Mouse (Mus musculus): ENCODE data around the gene Rapsn. TPM values are rescaled to one million over a fixed set of nuclear protein-coding genes. Genes with fewer than 3 reads are reported as not detected.
"Not testable (repeated sequence)": the region's sequence is repeated elsewhere in the genome, so short reads cannot be mapped to it uniquely, and the experiment has no call there.

The Rapsn gene
- under 1 TPM; 0.57 to 0.81 (median 0.70) TPM for total RNA-seq (2022)

GRCm38 (mm10) chr2:91035385-91035784 lies at the start of gene Rapsn:
Gene Rapsn, plus strand, starts transcription at chr2:91035620.
- DNase-seq (ENCODE audit: low spot score in 2 of 2), result no peak

GRCm38 (mm10) chr2:90986055-90986454 lies 49.4 kb upstream of the Rapsn start:
- DNase-seq (ENCODE audit: low spot score in 2 of 2), result no peak

DNA sequence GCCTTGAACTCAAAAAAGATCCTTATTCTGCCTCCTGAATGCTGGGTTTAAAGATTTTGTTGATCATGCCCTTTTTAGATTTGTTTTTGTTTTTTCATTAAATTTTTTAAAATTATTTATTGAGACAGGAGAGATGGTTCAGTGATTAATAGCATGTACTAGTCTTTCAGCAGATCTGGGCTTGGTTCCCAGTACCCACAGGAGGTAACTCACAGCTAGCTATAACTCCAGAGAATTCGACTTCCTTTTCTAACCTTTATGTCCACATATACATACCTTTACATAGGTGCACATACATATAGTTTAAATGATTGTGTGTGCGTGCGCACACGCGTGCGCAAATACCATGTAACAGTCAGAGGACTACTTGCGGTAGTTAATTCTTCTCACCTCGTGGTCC lies 26.9 kb upstream of the Rapsn start:
- DNase-seq (ENCODE audit: low spot score in 2 of 2), result no peak

DNA sequence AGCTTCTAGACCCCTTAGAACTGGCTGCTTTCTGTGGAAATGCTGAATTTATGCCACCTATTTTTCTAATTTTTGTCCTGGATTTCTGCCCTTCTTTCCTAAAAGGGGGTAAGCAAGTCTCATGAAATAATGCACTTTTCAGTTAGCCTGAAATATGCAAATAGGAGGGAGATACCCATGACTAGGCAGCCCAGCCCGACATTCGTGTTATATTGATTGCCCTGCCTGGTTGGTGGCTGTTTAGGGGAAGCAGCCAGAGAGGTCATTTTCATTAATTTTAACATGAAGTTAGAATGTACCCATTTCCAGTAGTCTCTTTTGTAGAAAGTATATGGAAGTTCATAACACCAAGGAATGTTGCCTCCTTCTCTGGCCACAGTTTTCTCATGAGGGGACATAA lies 21.5 kb upstream of the Rapsn start:
- no peak for DNase-seq (ENCODE audit: low spot score in 2 of 2)

DNA sequence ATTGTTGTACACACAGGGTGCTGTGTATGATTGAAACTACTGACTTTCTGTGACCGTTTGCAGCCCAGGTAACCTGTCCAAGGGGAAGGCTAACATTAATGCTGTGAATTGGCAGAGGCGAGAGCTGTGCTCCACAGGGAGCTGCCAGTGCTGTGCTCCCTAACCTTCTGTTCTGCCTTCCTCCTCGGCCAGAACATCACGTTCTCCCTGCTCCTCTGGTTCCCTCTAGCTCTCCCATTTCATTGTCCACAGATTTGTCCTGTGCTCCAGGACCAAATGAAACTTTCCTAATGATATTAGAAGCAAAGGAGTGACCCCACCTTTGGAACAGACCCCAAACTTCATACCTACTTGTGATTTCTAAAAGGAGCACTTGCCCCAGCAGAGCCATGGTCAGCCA lies 20.0 kb upstream of the Rapsn start:
- DNase-seq (ENCODE audit: low spot score in 2 of 2), result no peak

DNA sequence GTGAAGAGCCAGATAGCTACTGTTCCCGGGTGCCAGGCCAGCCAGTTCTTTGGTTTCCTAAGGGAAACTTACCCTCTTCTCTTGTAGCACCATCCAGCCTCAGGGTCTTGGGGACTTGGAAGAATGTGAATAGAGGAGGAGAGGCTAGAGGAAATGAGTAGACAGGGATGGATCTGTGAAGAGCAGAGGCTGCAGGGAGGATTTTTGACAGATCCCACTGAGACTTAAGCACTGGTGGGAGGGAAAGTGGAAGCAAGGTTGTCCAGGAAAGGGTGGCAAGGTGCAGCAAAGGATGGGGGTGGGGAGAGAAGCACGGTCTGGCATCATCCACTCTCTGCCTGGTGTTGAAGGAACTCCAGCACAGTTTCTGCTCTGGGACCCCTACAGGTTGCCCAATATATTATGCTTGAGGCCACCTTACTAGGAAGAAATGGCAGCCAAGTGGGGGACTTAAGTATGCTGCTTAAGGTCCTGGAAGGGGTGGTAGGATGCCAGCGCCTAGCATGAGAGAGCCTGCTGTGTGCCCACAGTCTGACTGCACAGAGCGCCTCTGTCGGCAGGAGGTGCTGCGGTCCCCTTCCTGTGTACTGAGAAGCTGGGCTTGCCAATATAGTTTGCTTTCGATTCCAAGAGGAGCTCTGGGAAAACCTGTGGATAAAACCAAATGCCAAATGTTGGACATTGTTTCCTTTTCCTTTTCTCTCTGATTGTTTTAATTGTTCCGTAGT lies 17.2 kb upstream of the Rapsn start:
- DNase-seq (ENCODE audit: low spot score in 2 of 2), result no peak

GRCm38 (mm10) chr2:91019911-91020310 lies 15.5 kb upstream of the Rapsn start:
- DNase-seq (ENCODE audit: low spot score in 2 of 2), result no peak

DNA sequence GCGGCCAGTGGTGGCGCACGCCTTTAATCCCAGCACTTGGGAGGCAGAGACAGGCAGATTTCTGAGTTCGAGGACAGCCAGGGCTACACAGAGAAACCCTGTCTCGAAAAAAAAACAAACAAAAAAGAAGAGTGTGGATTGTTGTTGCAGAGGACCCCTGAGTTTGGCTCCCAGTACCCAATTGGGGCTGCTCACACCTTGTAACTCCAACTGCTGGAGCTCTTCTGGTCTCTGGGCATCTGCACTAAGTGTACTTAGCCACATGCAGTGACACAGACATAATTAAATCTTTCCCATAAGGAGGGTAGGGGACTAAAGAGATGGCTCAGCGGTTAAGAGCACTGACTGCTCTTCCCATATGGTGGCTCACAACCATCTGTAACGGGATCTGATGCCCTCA lies 13.2 kb upstream of the Rapsn start:
- not testable (repeated sequence) for DNase-seq (ENCODE audit: low spot score in 2 of 2)

DNA sequence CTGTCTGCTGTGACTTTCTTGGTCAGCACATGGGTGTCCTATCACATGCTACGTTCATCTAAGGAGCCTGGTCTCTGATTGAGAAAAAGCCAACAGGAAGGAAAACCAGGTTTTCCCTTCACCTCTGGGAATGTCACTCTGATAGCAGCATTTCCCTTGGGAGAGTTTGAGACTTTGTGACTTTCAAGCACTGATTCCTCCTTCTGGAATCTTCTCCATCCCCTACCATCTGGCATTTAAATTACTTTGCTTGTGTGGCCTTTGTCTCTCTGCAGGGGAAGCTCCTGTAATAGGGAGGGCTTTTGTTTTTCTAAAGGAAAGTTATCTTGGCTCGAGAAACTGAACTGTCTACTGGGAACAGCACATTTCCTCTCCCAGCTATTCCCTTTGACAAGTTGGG lies 12.3 kb upstream of the Rapsn start:
- DNase-seq (ENCODE audit: low spot score in 2 of 2), result no peak

DNA sequence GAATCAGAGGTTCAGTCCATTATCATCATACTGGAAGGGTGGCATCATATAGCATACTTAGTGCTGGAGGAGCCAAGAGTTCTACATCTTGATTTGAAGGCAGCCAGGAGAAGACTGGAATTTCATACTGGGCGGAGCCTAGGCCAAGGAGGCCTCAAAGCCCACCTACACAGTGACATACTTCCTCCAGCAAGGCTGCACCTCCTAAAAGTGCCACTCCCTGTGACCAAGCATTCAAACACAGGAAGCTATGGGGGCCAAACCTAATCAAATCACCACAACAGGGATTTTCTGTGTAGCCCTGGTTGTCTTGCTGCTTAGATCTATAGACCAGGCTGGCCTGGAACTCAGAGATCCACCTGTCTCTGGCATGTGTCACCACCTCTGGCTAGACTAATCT lies 11.5 kb upstream of the Rapsn start:
- DNase-seq (ENCODE audit: low spot score in 2 of 2), result no peak

DNA sequence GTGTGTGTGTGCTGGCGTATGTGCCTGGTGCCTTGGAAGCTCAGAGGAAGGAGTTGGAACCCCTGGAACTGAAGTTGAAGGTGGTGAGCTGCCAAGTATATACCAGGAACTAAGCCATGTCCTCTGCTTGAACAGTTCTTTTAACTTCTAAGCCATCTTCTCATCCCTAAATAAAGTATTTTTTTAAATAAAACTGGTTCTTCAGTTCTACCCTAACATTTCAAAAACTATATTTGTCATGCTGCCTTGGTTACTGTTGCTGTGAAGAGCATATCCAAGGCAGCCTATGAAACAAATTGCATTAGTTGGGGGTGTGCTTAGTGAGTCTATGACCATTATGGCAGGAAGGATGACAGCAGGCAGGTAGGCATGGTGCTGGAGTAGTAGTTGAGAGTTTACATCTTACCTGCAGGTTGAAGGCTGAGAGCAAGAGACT lies 10.3 kb upstream of the Rapsn start:
- DNase-seq (ENCODE audit: low spot score in 2 of 2), result peak in 1 of 2 experiments; percentile 41

DNA sequence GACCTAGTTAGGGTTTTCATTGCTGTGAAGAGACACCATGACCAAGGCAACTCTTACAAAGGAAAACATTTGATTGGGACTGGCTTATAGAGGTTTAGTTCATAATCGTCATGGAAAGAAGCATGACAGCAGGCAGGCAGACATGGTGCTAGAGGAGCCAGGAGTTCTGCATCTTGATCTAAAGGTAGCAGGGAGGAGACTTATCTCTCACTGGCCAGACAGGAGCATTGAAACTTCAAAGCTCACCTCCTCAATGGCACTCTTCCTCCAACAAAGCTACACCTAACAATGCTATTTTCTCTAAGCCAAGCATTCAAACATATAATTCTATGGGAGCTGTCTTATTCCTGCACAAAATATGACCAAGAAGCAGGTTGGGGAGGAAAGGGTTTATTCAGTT lies 8.9 kb upstream of the Rapsn start:
- DNase-seq (ENCODE audit: low spot score in 2 of 2), result no peak

GRCm38 (mm10) chr2:91027391-91028214 lies 7.8 kb upstream of the Rapsn start:
- no peak for DNase-seq (ENCODE audit: low spot score in 2 of 2)

DNA sequence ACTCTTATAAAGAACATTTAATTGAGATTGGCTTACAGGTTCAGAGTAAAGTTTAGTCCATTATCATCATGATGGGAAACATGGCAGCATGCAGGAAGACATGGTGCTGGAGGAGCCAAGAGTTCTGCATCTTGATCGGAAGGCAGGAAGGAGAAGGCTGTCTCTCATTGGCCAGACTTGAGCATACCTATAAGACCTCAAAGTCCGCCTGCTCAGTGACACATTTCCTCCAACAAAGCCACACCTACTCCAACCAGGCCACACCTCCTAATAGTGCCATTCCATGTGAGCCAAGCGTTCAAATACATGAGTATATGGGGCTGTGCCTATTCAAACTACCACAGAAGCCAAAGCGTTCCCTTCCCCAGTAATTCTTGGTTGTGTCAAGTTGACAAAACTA lies 4.2 kb upstream of the Rapsn start:
- DNase-seq (ENCODE audit: low spot score in 2 of 2), result no peak

GRCm38 (mm10) chr2:91033000-91033399 lies 2.4 kb upstream of the Rapsn start:
- no peak for DNase-seq (ENCODE audit: low spot score in 2 of 2)

DNA sequence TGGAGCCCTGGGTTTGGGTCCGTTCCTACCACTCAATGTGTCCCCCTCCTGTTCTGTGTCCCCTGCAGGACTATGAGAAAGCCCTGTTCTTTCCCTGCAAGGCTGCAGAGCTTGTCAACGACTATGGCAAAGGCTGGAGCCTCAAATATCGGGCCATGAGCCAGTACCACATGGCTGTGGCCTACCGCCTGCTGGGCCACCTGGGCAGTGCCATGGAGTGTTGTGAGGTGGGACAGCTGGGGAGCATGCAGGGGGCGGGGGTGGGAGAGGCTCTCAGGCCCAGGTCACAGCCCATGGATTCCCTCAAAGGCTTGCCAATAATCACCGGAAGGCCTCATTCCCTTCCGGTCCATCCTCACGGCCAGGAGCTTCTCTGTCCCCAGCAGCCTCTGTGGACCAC lies 6.4 kb downstream of the Rapsn start:
- no peak for DNase-seq (ENCODE audit: low spot score in 2 of 2)

DNA sequence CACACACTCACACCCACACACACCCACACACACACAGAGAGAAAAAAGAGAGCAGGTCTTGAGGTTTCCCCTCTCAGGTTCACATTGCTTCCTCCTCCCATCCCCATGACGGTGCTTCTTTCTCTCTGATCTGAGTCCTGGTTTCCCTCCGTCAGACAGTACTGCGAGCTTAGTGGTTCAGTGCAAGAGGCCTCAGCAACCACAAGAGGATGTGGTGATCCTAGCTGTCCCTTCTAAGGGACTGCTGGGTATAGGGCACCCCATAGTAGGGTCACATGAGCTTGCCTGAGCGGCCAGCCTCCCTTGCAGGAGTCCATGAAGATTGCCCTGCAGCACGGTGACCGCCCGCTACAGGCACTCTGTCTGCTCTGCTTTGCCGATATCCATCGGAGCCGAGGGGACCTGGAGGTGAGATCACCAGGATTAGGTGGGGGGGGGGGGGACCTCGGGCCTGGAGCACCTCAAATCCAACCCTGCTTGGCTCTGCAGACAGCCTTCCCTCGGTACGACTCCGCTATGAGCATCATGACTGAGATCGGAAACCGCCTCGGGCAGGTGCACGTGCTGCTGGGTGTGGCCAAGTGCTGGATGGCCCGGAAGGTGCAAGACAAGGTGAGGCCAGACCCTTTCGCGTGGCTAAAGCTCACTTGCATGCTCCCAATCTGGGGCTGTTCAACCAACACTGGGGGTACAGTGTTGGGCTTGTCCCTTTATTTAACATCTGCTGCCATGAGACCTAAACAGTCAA lies 7.4 kb downstream of the Rapsn start:
- no peak for DNase-seq (ENCODE audit: low spot score in 2 of 2)

- DNase-seq (ENCODE audit: low spot score in 2 of 2), result no peak
Observed at GRCm38 (mm10) chr2:91044727-91045126, 9.3 kb downstream of the Rapsn start.

DNA sequence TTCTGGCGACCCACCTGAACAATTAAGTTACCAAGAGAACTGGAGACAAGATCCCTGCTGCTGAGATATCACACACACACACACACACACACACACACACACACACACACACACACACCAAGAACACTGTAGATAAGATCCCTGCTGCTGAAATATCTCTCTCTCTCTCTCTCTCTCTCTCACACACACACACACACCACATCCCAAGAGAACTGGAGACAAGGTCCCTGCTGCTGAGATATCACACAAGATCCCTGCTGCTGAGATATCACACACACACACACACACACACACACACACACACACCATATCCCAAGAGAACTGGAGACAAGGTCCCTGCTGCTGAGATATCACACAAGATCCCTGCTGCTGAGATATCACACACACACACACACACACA lies 10.4 kb downstream of the Rapsn start:
- DNase-seq (ENCODE audit: low spot score in 2 of 2), result not testable (repeated sequence)

DNA sequence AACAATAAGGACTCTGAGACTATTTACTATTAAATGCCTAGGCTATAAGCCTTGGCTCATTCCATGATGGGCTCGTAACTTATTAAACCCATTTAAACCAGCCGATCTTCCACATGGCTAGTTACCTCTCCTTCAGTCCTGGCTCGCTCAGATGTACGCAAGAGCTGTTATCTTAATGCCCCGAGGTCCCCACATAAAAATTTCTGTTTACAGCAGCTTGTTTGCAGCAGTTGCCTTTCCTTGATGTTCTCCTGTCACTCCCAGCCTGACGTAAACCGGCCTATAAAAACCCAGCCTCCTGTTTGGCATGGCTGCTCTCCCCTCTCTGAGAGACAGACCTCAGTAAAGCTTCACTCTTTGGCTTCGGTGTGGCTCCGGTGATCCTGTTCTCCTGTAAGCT lies 11.9 kb downstream of the Rapsn start:
- DNase-seq (ENCODE audit: low spot score in 2 of 2), result no peak

DNA sequence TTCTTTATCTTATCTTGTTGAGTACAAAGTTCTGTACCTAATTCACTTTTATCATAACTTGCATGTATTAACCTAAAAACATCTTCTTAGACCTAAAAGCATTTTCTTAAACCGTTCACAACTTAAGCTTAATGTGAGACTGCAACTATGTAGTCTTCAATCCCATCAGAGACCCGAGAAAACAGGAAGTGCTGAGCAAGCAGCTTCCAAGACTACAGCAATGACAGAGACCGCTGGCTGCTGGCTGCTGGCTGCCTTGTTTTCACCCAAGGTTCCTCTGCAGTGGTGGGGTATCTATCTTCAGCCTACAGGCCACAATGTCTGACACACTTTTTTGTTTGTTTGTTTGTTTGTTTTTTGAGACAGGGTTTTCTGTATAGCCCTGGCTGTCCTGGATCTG lies 16.5 kb downstream of the Rapsn start:
- DNase-seq (ENCODE audit: low spot score in 2 of 2), result no peak

DNA sequence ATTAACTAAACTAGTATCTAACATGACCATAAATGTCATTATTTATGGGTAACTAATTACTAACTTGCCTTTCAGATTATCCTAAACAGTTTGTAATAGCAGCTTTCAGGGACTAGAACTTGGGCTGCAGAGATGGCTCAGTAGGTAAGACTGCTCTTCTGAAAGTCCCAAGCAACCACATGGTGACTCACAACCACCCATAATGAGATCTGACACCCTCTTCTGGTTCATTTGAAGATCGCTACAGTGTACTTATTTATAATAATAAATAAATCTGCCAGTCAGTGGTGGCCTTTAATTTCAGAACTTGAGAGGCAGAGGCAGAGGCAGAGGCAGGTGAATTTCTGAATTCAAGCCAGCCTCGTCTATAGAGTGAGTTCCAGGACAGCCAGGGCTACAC lies 17.3 kb downstream of the Rapsn start:
- no peak for DNase-seq (ENCODE audit: low spot score in 2 of 2)
